Mouse (Mus musculus): ENCODE results near the gene Cd81. TPM values are rescaled to one million over a fixed set of nuclear protein-coding genes. Genes with fewer than 3 reads are reported as not detected.

Gene Cd81
- polyA plus RNA-seq, 1 experiment from 2014 or later = 445 TPM

- peaks cover 15% of the 10 kb centered on the region for H3K36me3 ChIP-seq
- 86% methylated on average over 1 of the region's 1 CpGs for WGBS
- H3K9ac ChIP-seq = no peak overlapping the region
- no peaks in the 10 kb centered on the region for H3K27me3 ChIP-seq
- H3K9me3 ChIP-seq = no peaks in the 10 kb centered on the region
- ATAC-seq (ENCODE audit: low FRiP score, low read depth) = no peak
- no peak overlapping the region for H3K27ac ChIP-seq (replicated peaks)
- H3K4me3 ChIP-seq = no peak overlapping the region
- no peak overlapping the region for H3K4me2 ChIP-seq
- no peaks in the 10 kb centered on the region for H3K4me1 ChIP-seq (replicated peaks)
Observed at GRCm38 (mm10) chr7:143024293-143024692, 28.2 kb upstream of the Cd81 start.

DNA sequence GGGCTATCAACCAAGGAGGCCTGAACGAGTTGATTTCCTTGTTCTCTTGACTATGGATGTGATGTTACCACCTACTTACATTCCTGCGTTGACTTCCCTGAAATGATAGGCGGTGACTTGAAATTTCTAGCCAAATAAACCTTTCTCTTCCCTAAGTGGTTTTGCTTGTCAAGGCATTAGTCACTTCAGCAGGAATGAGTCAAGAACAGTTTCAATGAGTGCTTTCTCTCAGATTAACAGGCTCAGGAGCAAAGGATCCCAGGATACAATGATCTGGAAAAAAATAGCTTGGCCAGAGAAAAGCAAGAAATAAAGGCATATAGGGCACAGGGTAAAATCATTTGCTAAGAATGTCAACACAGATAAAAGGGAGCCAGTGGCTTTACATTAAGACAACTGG is 27.0 kb upstream of the Cd81 start:
- 92% methylated on average over 3 of the region's 3 CpGs for WGBS

DNA sequence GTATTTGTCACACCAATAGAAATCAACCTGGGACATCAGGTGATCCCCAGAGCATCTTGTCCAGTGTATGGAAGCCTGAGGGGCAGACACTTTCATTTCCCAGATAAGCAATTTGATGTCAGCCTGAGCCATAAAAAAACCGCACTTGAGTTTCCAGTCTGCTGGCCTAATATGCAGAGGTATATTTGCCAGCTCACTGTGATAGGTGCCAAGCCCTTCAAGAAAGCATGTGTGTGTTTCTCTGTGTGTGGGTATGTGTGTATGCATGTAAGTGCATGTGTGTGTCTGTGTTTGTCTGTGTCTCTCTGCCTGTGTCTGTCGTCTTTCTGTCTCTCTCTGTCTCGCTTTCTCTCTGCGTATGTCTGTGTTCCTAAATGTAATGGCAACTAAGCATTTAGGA is 25.3 kb upstream of the Cd81 start:
- Histone ChIP-seq H3K4me1 (replicated peaks) (no peaks in the 10 kb centered on the region), H3K27me3 (no peaks in the 10 kb centered on the region), H3K27ac (replicated peaks) (no peak overlapping the region), H3K9ac (no peak overlapping the region), H3K4me3 (no peak overlapping the region), H3K4me2 (no peak overlapping the region), H3K9me3 (no peaks in the 10 kb centered on the region), H3K36me3 (peaks cover 22% of the 10 kb centered on the region)
- no peak for ATAC-seq (ENCODE audit: low FRiP score, low read depth)
- 88% methylated on average over 4 of the region's 4 CpGs for WGBS

More for the DNA sequence above, 27.0 kb upstream of the Cd81 start:
- H3K27ac ChIP-seq (replicated peaks) = no peak overlapping the region
- no peak overlapping the region for H3K4me3 ChIP-seq
- H3K27me3 ChIP-seq = no peaks in the 10 kb centered on the region
- H3K9ac ChIP-seq = no peak overlapping the region
- no peak overlapping the region for H3K4me2 ChIP-seq
- H3K4me1 ChIP-seq (replicated peaks) = no peaks in the 10 kb centered on the region
- peaks cover 15% of the 10 kb centered on the region for H3K36me3 ChIP-seq
- ATAC-seq (ENCODE audit: low FRiP score, low read depth) = no peak
- H3K9me3 ChIP-seq = no peaks in the 10 kb centered on the region

GRCm38 (mm10) chr7:143031816-143032215 is 20.7 kb upstream of the Cd81 start:
- no peak for ATAC-seq (ENCODE audit: low FRiP score, low read depth)
- 86% methylated on average over 1 of the region's 1 CpGs for WGBS

GRCm38 (mm10) chr7:143033581-143033980 is 19.0 kb upstream of the Cd81 start:
- Histone ChIP-seq H3K27me3 (no peaks in the 10 kb centered on the region), H3K4me1 (replicated peaks) (no peaks in the 10 kb centered on the region), H3K27ac (replicated peaks) (no peak overlapping the region), H3K9ac (no peak overlapping the region), H3K4me2 (no peak overlapping the region), H3K36me3 (peaks cover 44% of the 10 kb centered on the region), H3K4me3 (no peak overlapping the region), H3K9me3 (no peaks in the 10 kb centered on the region)
- no peak for ATAC-seq (ENCODE audit: low FRiP score, low read depth)
- 79% methylated on average over 4 of the region's 4 CpGs for WGBS

More at GRCm38 (mm10) chr7:143031816-143032215, 20.7 kb upstream of the Cd81 start:
- no peaks in the 10 kb centered on the region for H3K27me3 ChIP-seq
- H3K9ac ChIP-seq = no peak overlapping the region
- no peaks in the 10 kb centered on the region for H3K9me3 ChIP-seq
- no peak overlapping the region for H3K27ac ChIP-seq (replicated peaks)
- no peak overlapping the region for H3K4me3 ChIP-seq
- H3K4me2 ChIP-seq = no peak overlapping the region
- peaks cover 41% of the 10 kb centered on the region for H3K36me3 ChIP-seq
- H3K4me1 ChIP-seq (replicated peaks) = no peaks in the 10 kb centered on the region

DNA sequence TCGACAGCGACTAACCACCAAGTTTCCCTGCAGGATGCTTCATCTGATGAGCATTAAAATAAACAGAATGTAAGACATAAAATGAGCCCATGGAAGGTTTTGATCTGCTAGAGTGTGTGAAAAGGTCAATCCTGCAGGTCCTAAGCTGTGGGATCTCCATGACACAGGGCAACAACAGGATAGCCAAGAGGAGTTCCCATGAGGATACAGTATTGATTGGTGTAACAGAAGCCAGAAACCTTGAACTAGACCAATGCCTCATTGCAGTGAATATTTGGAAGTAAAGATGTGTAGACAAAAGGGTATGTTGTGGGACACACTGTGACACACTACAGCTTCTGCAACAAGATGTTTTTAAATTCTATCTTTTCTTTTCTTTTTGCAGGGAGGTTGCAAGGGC is 18.4 kb upstream of the Cd81 start:
- Histone ChIP-seq H3K9ac (no peak overlapping the region), H3K4me2 (no peak overlapping the region)
- no peak for ATAC-seq (ENCODE audit: low FRiP score, low read depth)

GRCm38 (mm10) chr7:143034519-143035450 is 17.8 kb upstream of the Cd81 start:
- H3K4me3 ChIP-seq = no peak overlapping the region
- no peak for ATAC-seq (ENCODE audit: low FRiP score, low read depth)
- H3K4me1 ChIP-seq (replicated peaks) = no peaks in the 10 kb centered on the region
- peaks cover 41% of the 10 kb centered on the region for H3K36me3 ChIP-seq
- no peak overlapping the region for H3K4me2 ChIP-seq
- H3K27me3 ChIP-seq = no peaks in the 10 kb centered on the region
- 93% methylated on average over 8 of the region's 8 CpGs for WGBS
- H3K27ac ChIP-seq (replicated peaks) = no peak overlapping the region
- no peaks in the 10 kb centered on the region for H3K9me3 ChIP-seq
- no peak overlapping the region for H3K9ac ChIP-seq

More for the DNA sequence above, 18.4 kb upstream of the Cd81 start:
- Histone ChIP-seq H3K4me3 (no peak overlapping the region), H3K4me1 (replicated peaks) (no peaks in the 10 kb centered on the region), H3K27me3 (no peaks in the 10 kb centered on the region), H3K27ac (replicated peaks) (no peak overlapping the region), H3K36me3 (peaks cover 41% of the 10 kb centered on the region), H3K9me3 (no peaks in the 10 kb centered on the region)
- 88% methylated on average over 2 of the region's 2 CpGs for WGBS

GRCm38 (mm10) chr7:143036787-143037186 is 15.8 kb upstream of the Cd81 start:
- no peaks in the 10 kb centered on the region for H3K9me3 ChIP-seq
- H3K36me3 ChIP-seq = peaks cover 35% of the 10 kb centered on the region
- H3K4me2 ChIP-seq = no peak overlapping the region
- no peak overlapping the region for H3K4me3 ChIP-seq
- H3K4me1 ChIP-seq (replicated peaks) = 0 out of 2 replicates have a peak, but pooled peaks cover under 1% of the 10 kb centered on the region
- H3K27me3 ChIP-seq = no peaks in the 10 kb centered on the region
- no peak overlapping the region for H3K27ac ChIP-seq (replicated peaks)
- ATAC-seq (ENCODE audit: low FRiP score, low read depth) = no peak
- WGBS = 84% methylated on average over 3 of the region's 3 CpGs
- H3K9ac ChIP-seq = no peak overlapping the region

DNA sequence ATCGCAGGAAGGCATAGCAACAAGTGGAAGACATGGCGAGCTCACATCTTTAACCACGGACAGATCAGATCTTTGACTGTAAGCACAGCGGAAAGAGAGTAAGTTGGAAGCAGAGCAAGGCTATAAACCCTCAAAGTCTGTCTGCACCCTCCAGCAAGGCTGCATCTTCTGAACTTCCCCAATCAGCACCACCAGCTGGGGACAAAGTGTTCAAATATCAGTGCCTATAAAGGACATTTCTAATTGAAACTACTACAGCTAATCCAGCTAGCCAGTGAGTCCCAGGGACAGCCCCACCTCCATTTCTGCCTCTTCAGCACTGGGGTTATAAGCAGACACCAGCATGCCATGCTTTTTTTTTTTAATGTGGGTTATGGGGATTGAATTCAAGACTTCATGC is 15.2 kb upstream of the Cd81 start:
- Histone ChIP-seq H3K4me1 (replicated peaks) (0 out of 2 replicates have a peak, but pooled peaks cover 3% of the 10 kb centered on the region), H3K36me3 (peaks cover 35% of the 10 kb centered on the region), H3K27ac (replicated peaks) (no peak overlapping the region), H3K9ac (no peak overlapping the region), H3K4me2 (no peak overlapping the region), H3K27me3 (no peaks in the 10 kb centered on the region), H3K4me3 (no peak overlapping the region), H3K9me3 (no peaks in the 10 kb centered on the region)
- WGBS = 91% methylated on average over 4 of the region's 4 CpGs
- ATAC-seq (ENCODE audit: low FRiP score, low read depth) = no peak

DNA sequence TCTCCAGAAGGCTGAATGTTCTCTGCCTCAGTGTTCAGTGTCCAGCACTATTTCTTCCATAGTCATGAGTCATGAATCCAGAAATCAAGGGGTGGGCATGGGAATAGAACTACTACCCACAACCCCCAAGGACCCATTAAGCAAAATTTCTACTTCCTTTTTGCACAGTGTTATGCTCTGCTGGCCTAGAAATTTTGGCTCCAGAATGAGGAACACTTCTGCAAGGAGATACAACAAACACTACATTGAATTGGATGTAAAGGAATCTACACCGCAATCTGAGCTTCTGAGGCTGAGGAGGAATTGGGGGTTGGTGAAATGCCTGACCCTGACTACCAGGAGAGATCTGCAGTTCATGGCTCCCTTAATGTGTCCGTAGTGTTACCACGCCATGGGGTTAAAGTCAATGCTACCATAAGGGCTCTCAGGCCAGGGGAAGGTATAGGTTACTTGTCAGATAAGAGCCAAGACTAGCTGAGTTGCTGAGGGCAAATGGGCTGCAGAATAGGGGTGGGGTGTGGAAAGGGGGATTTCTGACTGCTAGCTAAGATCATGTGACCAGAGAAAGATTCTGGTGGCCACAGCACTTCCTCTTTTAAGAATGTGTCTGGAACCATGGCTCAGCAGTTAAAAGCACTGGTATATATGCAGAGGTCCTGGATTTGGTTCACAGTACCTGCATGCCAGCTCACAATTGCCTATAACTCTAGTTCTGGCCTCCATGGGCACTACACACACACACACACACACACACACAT is 14.2 kb upstream of the Cd81 start:
- no peak for ATAC-seq (ENCODE audit: low FRiP score, low read depth)
- H3K36me3 ChIP-seq = peaks cover 26% of the 10 kb centered on the region
- WGBS = 92% methylated on average over 3 of the region's 3 CpGs

DNA sequence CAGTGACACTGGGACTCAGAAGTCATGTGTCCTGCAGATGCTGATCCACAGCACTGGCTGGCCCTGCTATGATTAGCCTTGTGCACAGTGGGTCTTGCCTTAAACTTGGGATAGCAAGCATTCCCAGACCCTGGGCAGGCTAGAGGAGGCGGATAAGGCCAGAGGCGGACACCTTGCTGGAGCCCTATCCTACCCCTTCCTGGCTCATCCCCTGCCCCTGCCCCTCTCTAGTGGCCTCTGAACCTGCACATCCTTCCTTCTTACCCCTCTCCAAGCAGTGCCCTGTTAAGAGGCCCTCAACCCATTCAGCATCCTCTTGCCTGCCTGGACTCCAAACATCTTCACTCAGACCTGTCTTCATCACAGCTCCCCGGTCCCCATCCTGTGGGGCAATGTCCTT is 12.0 kb upstream of the Cd81 start:
- Histone ChIP-seq H3K4me3 (no peak overlapping the region), H3K4me1 (replicated peaks) (0 out of 2 replicates have a peak, but pooled peaks cover 3% of the 10 kb centered on the region), H3K4me2 (no peak overlapping the region), H3K9me3 (no peaks in the 10 kb centered on the region), H3K27ac (replicated peaks) (no peak overlapping the region), H3K9ac (no peak overlapping the region), H3K27me3 (no peaks in the 10 kb centered on the region), H3K36me3 (peaks cover 7% of the 10 kb centered on the region; the same call in 1 of the 2 replicates)
- WGBS = 95% methylated on average over 3 of the region's 3 CpGs
- ATAC-seq (ENCODE audit: low FRiP score, low read depth) = no peak

More for the DNA sequence above, 14.2 kb upstream of the Cd81 start:
- H3K4me3 ChIP-seq = no peak overlapping the region
- no peak overlapping the region for H3K4me2 ChIP-seq
- H3K4me1 ChIP-seq (replicated peaks) = 0 out of 2 replicates have a peak, but pooled peaks cover 3% of the 10 kb centered on the region
- H3K27ac ChIP-seq (replicated peaks) = no peak overlapping the region
- no peaks in the 10 kb centered on the region for H3K9me3 ChIP-seq
- H3K9ac ChIP-seq = no peak overlapping the region
- H3K27me3 ChIP-seq = no peaks in the 10 kb centered on the region
